Comparison of ENCODE assay signal across 9 mouse cellular contexts in the genomic region with DNA sequence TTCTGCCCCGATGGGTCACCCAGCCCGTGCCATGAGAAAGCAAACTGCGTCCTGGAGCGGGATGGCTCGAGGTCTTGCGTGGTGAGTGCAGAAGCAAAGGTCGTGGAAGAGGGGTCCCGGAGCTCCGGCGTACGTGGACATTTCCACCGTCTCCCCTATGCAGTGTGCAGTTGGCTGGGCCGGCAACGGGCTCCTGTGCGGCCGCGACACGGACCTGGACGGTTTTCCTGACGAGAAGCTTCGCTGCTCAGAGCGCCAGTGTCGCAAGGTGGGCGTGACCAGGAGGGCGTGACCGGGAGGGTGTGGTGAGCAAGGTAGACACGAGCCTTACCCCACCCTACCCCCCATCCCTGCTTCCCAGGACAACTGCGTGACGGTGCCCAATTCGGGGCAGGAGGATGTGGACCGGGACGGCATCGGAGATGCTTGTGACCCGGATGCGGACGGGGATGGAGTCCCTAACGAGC. TPM values are rescaled to one million over a fixed set of nuclear protein-coding genes. Genes with fewer than 3 reads are reported as not detected.
DNase-seq lines count a peak whose midpoint lies in the region; ATAC-seq and TF ChIP-seq lines count a peak whose summit lies in the region.
"Had no signal": no experiment of that assay in that cellular context is flagged by ENCODE, and none has a peak within 500 bp of the region (broad histone marks: within the 10 kb centered on the region; RNA-seq: fewer than 3 reads in every experiment).

No protein-coding gene starts in this region.

- no peak for TF ChIP-seq CTCF in kidney, postnatal 0 days (IDR thresholded peaks at IDR 0.05; ENCODE audit: low read depth)

- DNase-seq in kidney, postnatal 0 days (ENCODE audit: low spot score) = no peak
- no peak for DNase-seq in kidney, adult 9 months
- no peak for DNase-seq in layer of hippocampus, postnatal 14 days (ENCODE audit: low spot score in 2 of 2)
- no peak for DNase-seq in right cerebral cortex, postnatal 36 days (ENCODE audit: low spot score in 2 of 2)
- no peak for DNase-seq in left cerebral cortex, postnatal 4 days

- H3K4me2 ChIP-seq in kidney, postnatal 0 days (ENCODE audit: low read length) = peak overlapping the region; percentile 25; the same call in 1 of the 2 replicates
- peak overlapping the region; percentile 64 for H3K4me2 ChIP-seq in limb, embryonic 13.5 days (replicated peaks)
- H3K4me2 ChIP-seq in neural tube, embryonic 12.5 days (replicated peaks) = peak overlapping the region; percentile 25; the same call in 1 of the 2 replicates

- intact Hi-C loops in left cerebral cortex, postnatal 4 days (cut with DNase I) = no loop called here

- H3K9ac ChIP-seq in kidney, postnatal 0 days (ENCODE audit: low read depth, low read length) = no peak overlapping the region
- peak overlapping the region; percentile 35; the same call in 1 of the 2 replicates for H3K9ac ChIP-seq in limb, embryonic 13.5 days
- no peak overlapping the region for H3K9ac ChIP-seq in neural tube, embryonic 12.5 days

- H3K36me3 ChIP-seq in kidney, postnatal 0 days (ENCODE audit: insufficient read depth, low read length) = no peaks in the 10 kb centered on the region
- no peaks in the 10 kb centered on the region for H3K36me3 ChIP-seq in limb, embryonic 13.5 days
- no peaks in the 10 kb centered on the region for H3K36me3 ChIP-seq in neural tube, embryonic 12.5 days

- peaks cover 18% of the 10 kb centered on the region for H3K4me1 ChIP-seq in kidney, postnatal 0 days (replicated peaks; ENCODE audit: insufficient read depth, low read length)
- H3K4me1 ChIP-seq in limb, embryonic 13.5 days = peaks cover 55% of the 10 kb centered on the region
- peaks cover 24% of the 10 kb centered on the region for H3K4me1 ChIP-seq in neural tube, embryonic 12.5 days

- 0 out of 2 replicates have a peak overlapping the region, but pooled peaks have one; percentile 5 for H3K4me3 ChIP-seq in kidney, postnatal 0 days (replicated peaks; ENCODE audit: low read depth, low read length)
- peak overlapping the region; percentile 45 for H3K4me3 ChIP-seq in limb, embryonic 13.5 days
- peak overlapping the region; percentile 15; the same call in 1 of the 2 replicates for H3K4me3 ChIP-seq in neural tube, embryonic 12.5 days

- no peak for ATAC-seq in kidney, postnatal 0 days (replicated peaks; ENCODE audit: low FRiP score, low read depth)
- ATAC-seq in erythroid progenitor cell, adult 5-6 weeks (replicated peaks; ENCODE audit: low FRiP score, poor library complexity, severe bottlenecking) = 0 out of 2 replicates have a peak, but pooled peaks have one; percentile 15
- no peak for ATAC-seq in limb, embryonic 13.5 days (ENCODE audit: low FRiP score, low read depth)
- ATAC-seq in neural tube, embryonic 12.5 days (ENCODE audit: low FRiP score, low read depth) = no peak

- H3K27ac ChIP-seq in kidney, postnatal 0 days = no peak overlapping the region
- H3K27ac ChIP-seq in limb, embryonic 13.5 days = no peak overlapping the region
- no peak overlapping the region for H3K27ac ChIP-seq in neural tube, embryonic 12.5 days

- peaks cover 51% of the 10 kb centered on the region for H3K27me3 ChIP-seq in kidney, postnatal 0 days (ENCODE audit: insufficient read depth, low read length)
- peaks cover 85% of the 10 kb centered on the region for H3K27me3 ChIP-seq in limb, embryonic 13.5 days
- peaks cover 90% of the 10 kb centered on the region for H3K27me3 ChIP-seq in neural tube, embryonic 12.5 days (replicated peaks)

- WGBS in kidney, postnatal 0 days = 5% methylated on average over 37 of the region's 37 CpGs
- 8% methylated on average over 37 of the region's 37 CpGs for WGBS in limb, embryonic 13.5 days
- WGBS in neural tube, embryonic 12.5 days = 9% methylated on average over 37 of the region's 37 CpGs

- no peaks in the 10 kb centered on the region for H3K9me3 ChIP-seq in kidney, postnatal 0 days (replicated peaks; ENCODE audit: low read length)
- no peaks in the 10 kb centered on the region for H3K9me3 ChIP-seq in limb, embryonic 13.5 days
- H3K9me3 ChIP-seq in neural tube, embryonic 12.5 days = no peaks in the 10 kb centered on the region

RNA-seq across cellular contexts. Expression of a gene that starts 3.0 kb away (rescaled TPM):
- 0.24 and 0.28 TPM in 2 replicates for polyA plus RNA-seq in kidney, postnatal 0 days (2015; fragmentation: Nextera tagmentation; extraction: Ambion mirVana)
- total RNA-seq in erythroid progenitor cell, adult 5-6 weeks (2015; ENCODE audit: low replicate concordance) = not detected in 2 replicates
- total RNA-seq in erythroid progenitor cell, adult 5-6 weeks (2017; ENCODE audit: low replicate concordance) = 0.39 TPM in 1 of 2 replicates, not detected in the other
- polyA plus RNA-seq in limb, embryonic 13.5 days (2015; fragmentation: Nextera tagmentation; extraction: Ambion mirVana) = 26.4 and 40.8 TPM in 2 replicates
- polyA plus RNA-seq in neural tube, embryonic 12.5 days (2016; fragmentation: Nextera tagmentation; extraction: Ambion mirVana) = 0.42 and 0.68 TPM in 2 replicates
- under 1 TPM; 0.21 to 0.30 TPM for total RNA-seq in layer of hippocampus, postnatal 14 days (2021)
- total RNA-seq in left cerebral cortex, postnatal 4 days (2021) = under 1 TPM in 1 of 2 experiments, not detected in 1; 0.20 TPM

RNA-seq across cellular contexts. Expression of a gene that starts 23.2 kb away (rescaled TPM):
- 11.6 and 12.5 TPM in 2 replicates for polyA plus RNA-seq in kidney, postnatal 0 days (2015; fragmentation: Nextera tagmentation; extraction: Ambion mirVana)
- 18.4 and 20.2 TPM in 2 replicates for total RNA-seq in erythroid progenitor cell, adult 5-6 weeks (2015; ENCODE audit: low replicate concordance)
- total RNA-seq in erythroid progenitor cell, adult 5-6 weeks (2017; ENCODE audit: low replicate concordance) = 32.5 and 43.9 TPM in 2 replicates
- polyA plus RNA-seq in limb, embryonic 13.5 days (2015; fragmentation: Nextera tagmentation; extraction: Ambion mirVana) = 18.7 and 19.5 TPM in 2 replicates
- polyA plus RNA-seq in neural tube, embryonic 12.5 days (2016; fragmentation: Nextera tagmentation; extraction: Ambion mirVana) = 29.4 and 31.3 TPM in 2 replicates
- total RNA-seq in layer of hippocampus, postnatal 14 days (2021) = 10 to 100 TPM; 50.3 to 54.9 TPM
- 10 to 100 TPM; 54.9 to 55.3 TPM for total RNA-seq in left cerebral cortex, postnatal 4 days (2021)

RNA-seq across cellular contexts. Expression of a gene that starts 46.7 kb away (rescaled TPM):
- polyA plus RNA-seq in kidney, postnatal 0 days (2015; fragmentation: Nextera tagmentation; extraction: Ambion mirVana) = 3.8 and 4.0 TPM in 2 replicates
- total RNA-seq in erythroid progenitor cell, adult 5-6 weeks (2015; ENCODE audit: low replicate concordance) = not detected in 2 replicates
- total RNA-seq in erythroid progenitor cell, adult 5-6 weeks (2017; ENCODE audit: low replicate concordance) = not detected in 2 replicates
- polyA plus RNA-seq in limb, embryonic 13.5 days (2015; fragmentation: Nextera tagmentation; extraction: Ambion mirVana) = 0.78 and 2.7 TPM in 2 replicates
- polyA plus RNA-seq in neural tube, embryonic 12.5 days (2016; fragmentation: Nextera tagmentation; extraction: Ambion mirVana) = 2.3 and 3.9 TPM in 2 replicates
- total RNA-seq in layer of hippocampus, postnatal 14 days (2021) = 10 to 100 TPM; 11.2 to 22.7 TPM
- total RNA-seq in left cerebral cortex, postnatal 4 days (2021) = 1 to 10 TPM; 6.8 to 7.9 TPM
- total RNA-seq: hematopoietic stem cell, adult 5-6 weeks had no signal

Comparison
In these comparisons a context has a peak if more than half of its experiments do, and no peak if none do; other contexts are left out.
1. RNA of a gene that starts 46.7 kb away (total RNA-seq): 11.2 to 22.7 TPM in layer of hippocampus, postnatal 14 days and 6.8 to 7.9 TPM in left cerebral cortex, postnatal 4 days; not detected in erythroid progenitor cell, adult 5-6 weeks; every median in the first group is over 4 times any median in the second.
2. Peak in every context shown above with its lines, with median percentiles within 50 percentile points of each other: H3K4me2 ChIP-seq and H3K4me3 ChIP-seq.